Mouse (Mus musculus): ENCODE results near the gene Sept8.

Sept8 gene

DNA sequence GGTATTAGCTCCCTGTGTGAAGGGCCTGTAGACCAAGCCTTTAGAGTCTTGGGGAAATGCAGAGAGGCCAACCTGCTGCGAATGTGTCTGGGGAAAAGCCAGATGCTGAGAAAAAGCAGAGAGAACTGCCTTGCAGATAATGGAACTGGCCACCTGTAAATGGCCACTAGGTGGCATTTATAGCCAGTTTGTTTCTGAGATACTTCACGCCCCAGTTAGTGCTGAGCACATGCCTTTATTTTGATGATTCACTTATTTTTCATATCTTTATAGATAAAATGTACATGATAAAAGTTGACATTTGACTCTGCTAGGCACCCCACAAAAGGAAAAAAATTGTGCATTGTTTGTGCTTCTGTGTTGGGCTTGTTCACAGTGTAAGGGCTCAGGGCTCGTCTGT lies 65.8 kb downstream of the Sept8 start:
- DNase-seq (ENCODE audit: low spot score), result no peak

DNA sequence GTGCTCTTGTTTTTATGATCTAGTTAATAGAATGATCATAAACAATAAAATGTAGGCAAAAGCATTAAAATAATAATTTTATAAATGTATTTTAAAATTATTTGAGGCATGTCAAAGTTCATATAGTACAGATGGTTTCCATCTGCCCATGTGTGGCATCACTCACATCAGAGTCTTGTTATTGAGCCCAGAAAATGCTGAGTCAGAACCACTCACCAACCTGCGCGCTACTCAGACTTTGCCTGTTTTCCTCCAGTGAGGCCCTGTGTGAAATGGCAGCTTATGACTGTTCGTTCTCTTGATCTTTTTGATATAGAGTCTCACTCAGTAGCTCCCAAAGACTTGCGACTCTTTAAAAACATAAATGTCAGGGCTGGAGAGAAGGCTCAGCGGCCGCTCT lies 66.5 kb downstream of the Sept8 start:
- DNase-seq (ENCODE audit: low spot score), result no peak

DNA sequence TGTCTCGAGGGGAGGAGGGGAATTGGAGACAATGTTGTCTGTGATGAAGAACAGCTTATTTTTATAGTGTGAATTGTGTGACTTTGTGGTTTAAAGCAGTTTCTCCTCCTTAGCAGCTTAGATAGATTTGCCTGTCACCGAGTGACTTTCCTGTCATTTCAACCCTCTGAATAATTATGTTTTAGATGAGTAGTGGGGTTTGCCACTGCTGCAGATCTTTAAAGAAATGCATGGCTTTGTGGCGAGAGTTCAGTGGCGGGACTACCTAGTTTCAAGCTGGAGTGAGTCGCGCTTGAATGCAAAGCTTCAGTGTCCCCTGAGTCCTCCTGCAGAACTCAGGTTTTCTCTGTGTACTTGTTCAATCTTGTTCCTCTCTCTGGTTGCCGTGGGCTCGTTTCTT lies 69.2 kb downstream of the Sept8 start:
- no peak for DNase-seq (ENCODE audit: low spot score)

DNA sequence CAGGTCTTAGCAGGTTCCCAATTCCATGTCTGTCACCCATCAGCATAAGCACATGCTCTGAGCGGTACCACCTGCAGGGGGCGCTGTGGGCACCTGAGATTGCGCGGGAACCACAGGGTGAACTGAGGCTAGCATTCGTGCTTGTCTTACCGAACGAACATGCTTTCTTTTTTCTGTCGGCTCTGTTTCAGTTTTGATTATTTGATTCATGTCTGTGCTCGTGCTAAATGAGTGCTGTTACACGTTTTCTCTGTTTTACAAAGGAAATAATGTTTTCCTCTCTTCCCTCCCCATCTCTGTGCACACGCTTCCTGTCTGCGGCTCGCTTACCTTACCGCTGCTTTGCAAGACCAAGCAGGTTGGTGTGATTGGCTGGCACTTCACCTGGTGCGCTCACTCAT lies 71.3 kb downstream of the Sept8 start:
- peak; percentile 13 for DNase-seq (ENCODE audit: low spot score)

GRCm38 (mm10) chr11:53591116-53591515 lies 72.1 kb downstream of the Sept8 start:
- DNase-seq (ENCODE audit: low spot score), result no peak
